Mouse (Mus musculus): ENCODE data around the gene Gm11213. TPM values are rescaled to one million over a fixed set of nuclear protein-coding genes. Genes with fewer than 3 reads are reported as not detected.

Gm11213 gene
- polyA plus RNA-seq (2017; shearing (Covaris generic)), result not detected

- no peak for ATAC-seq
These were observed at the start of gene Gm11213 for GRCm38 (mm10) chr4:63604945-63605344. TSS of gene Gm11213 (minus strand) at chr4:63605261.

DNA sequence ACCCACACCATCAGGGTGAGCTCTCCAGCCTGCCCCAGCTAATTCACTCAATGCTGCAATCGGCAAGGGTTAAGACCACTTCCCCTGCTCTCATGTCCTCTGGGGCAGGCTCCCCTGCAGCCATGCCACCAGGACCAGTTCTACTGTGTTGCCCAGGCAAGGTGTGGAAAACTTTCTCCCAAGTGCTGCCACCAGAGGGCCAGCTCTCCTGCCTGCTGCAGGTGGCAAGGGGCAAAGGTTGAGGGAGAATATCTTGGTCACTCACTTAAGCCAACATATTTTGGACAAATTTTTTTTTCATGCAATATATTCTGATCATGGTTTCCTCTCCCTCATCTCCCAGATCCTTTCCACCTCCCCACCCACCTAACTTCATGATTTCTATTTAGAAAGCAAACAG is 49.3 kb upstream of the Gm11213 start:
- ATAC-seq, result no peak

DNA sequence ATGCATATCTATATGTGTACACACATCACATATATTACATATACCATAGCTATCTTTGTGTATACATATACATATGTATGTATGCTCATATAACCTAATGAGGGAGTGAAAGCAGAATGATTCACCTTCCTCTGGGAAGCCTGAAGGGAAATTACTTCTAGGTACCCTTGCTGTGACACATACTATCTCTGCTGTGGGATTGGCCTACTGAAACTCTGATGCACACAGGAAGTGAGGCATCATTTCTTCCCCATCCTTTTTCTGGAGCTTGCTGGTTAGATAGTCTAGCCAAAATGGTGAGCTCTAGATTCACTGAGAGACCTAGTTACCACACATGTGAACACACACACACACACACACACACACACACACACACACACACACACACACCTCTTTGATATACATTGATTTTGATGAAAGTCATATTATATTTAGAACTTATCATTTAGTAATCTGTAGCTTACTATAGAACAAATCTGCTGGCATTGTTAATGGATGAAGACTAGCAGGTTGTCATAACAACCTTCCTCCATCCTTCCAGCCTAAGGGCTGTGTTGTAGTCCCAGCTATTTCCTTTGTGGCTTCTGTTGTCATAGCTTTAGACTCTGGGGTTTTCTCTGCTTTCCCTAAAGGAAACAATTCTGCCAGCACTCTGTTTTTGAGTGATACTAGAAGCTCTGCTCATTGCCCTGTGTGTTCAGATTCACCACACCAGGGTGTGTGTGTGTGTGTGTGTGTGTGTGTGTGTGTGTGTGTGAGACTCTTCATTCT is 39.1 kb upstream of the Gm11213 start:
- peak; percentile 46 for ATAC-seq

- peak; percentile 32 for ATAC-seq
These were observed 34.8 kb upstream of the Gm11213 start for GRCm38 (mm10) chr4:63639842-63640241.

DNA sequence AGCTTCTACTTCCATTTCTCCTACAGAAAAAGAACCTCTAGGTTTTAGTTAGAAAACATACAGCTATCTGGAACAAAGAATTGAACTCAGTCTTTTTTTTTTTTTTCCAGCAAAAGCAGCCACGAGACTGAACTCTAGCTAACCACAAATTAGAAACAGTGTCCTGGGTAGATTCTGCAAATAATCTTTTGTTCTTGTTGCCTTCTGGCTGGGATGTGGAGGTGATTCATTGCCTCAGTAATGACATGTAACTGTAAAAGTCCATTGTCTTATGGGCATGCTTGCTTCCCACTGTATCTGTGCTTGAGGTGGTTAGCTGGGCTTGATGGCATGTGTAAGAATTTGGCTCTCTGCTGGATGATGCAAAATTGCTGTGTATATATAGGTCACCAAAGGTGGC is 33.5 kb upstream of the Gm11213 start:
- no peak for ATAC-seq

- no peak for ATAC-seq
These were observed 28.1 kb upstream of the Gm11213 start for GRCm38 (mm10) chr4:63633181-63633580.

DNA sequence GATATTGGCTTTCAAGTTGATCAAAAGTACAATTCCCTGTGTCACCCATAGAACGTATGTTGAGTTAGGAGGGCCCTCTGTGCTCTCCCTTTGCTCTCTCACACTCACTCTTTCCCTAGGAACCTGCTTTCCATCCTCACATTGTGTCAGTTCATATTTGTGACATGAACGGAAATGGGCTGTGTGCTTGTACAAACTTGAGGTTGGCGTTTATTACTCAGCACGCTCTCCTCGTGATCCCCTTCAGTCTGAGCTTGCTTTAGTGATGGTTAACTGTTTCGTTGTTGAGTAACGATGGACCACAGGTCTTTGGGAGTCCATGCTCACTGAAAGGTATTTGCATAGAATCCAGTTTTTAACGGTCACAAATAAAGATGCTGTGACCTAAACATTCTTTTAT is 22.1 kb upstream of the Gm11213 start:
- ATAC-seq, result peak; percentile 63

DNA sequence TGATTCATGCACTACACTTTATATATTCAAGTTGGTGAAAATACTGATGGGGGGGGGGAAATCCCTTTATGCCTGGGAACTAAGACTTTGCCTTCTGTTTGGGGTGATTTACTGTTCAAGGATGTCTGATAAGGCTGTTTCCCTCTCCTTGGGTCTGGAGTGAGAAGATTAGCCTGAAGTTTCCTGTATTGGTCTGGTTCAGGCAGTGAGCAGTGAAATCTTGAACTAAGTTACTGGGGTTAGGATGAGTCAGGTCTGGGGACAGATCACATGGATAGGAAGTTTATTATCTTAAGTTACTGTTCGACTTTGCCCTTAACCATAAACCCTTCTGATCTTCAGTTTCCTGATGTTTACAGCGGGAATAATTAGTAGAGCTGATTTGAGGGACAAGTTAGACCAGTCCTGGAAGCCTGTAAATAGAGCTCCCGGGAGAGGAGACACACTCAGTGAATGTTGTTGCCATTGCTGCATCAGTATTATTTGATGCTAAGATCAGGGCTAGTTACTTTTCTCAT is 20.6 kb upstream of the Gm11213 start:
- ATAC-seq, result no peak

DNA sequence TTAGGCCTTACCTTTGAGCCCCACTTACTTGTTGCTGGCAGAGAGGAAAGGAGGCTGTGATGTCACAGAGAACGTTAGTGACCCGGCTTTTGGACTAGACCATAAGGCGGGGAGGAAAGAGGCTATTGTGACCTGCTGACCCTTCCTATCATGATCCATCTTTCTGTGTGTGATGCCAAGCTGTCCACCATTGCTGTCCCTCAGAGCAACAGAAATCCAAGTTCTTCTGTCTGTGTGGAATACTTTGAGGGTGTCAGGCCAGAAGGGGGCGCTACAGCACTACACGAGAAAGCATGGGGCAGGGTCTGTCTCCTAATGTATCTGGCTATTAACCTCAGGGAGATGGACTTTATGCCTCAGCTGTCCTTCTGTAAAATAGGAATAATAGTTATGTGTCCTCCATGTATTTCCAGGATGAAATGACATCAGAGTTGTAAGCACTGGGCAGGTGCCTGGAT is 17.3 kb upstream of the Gm11213 start, which contains the start of gene Tex48:
Tex48 (minus strand) TSS at position 51 of the 458 bp plus-strand sequence.
- ATAC-seq, result no peak

GRCm38 (mm10) chr4:63621861-63622260 is 16.8 kb upstream of the Gm11213 start:
- ATAC-seq, result no peak

- no peak for ATAC-seq
These were observed 3.3 kb upstream of the Gm11213 start for GRCm38 (mm10) chr4:63608391-63608790.

GRCm38 (mm10) chr4:63605968-63606367 is 907 bp upstream of the Gm11213 start:
- ATAC-seq, result no peak

GRCm38 (mm10) chr4:63605545-63605944 is 484 bp upstream of the Gm11213 start:
- ATAC-seq, result no peak

DNA sequence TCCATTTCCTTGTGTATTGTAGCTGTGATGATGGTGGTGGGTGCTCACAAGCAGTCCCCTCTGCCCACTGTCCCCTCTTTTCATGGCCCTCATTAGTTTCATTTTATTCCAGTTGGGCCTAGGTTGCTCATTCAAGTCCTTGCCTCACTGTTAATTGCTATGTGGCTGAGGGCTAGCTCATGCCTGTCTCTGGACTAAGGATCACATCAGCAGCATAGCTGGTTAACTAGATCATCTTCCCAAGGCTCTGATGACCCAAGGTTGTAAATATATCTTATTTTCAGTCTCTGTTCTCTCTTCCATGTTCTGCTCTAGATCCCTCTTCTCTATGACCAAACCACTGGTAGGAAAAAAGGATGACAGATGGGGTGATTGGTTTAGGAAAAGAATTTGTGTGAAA is 3.8 kb downstream of the Gm11213 start:
- ATAC-seq, result no peak

DNA sequence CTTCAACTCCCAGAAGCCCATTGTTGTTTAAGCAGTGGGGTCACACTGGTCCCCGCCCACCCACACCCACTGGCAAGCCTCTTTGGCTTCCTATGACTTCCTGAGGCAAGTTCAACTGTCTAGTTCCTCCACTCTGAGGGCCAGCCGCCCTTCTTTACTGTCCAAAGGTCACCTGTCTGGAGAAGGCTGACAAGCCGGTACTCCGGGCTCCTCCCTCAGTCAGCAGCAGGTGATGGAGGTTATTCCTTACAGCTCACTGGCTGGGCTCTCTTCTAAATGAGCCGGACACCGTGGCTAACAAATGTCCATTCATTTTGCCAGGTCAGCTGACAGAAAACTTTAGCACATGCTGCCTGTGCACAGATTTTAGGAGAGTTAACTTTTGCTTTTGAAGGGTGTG is 4.3 kb downstream of the Gm11213 start:
- ATAC-seq, result no peak

- no peak for ATAC-seq
These were observed 9.1 kb downstream of the Gm11213 start for GRCm38 (mm10) chr4:63596010-63596409.

DNA sequence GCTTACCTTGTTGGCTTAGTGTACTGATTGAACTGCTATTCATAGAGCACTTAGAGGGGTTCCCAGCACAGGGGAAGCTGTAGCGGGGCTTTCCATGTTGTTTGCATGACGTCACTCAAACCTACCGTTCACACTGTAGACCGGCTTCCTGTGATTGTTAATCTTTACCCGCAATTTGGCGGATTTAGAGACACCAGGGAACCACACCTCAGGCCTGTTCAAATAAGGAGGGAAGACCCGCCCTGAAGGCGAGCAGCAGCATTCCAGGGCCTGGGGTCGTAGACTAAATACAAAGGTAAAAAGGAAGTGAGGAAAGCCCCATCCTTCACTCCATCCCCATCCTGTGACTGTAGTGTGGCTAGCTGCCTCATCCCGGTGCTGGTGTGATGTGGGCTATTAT is 9.8 kb downstream of the Gm11213 start:
- ATAC-seq, result peak; percentile 86

DNA sequence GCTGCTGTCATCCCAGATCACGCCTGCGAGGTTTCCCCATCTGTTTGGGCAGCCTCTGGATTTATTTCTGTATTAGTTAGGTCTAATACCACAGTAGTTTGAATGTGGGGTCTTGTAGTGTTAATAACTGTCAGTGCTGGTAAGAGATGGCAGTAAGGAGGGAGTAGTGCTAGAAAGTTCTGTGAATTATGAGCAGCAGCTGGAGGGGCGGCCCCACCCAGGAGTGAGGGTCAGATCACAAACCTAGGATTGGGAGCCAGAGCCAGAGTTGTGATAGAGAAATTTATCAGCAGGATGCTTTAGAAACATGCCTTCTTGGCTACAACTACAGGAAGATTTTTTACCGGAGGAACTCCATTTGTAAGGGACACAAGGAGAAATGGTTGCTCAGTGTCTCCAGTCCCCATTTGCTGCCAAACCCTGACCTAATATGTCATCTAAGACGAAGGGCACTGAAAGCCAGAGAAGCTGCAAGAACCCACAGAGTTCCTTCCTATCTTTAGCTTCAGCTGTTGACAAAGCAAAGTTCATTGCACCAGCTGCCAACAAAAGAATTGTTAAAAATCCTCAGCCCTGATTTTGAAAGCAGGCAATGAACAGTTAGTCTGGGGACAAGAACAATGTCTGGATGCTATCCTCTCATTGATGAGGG is 10.5 kb downstream of the Gm11213 start:
- ATAC-seq, result no peak

DNA sequence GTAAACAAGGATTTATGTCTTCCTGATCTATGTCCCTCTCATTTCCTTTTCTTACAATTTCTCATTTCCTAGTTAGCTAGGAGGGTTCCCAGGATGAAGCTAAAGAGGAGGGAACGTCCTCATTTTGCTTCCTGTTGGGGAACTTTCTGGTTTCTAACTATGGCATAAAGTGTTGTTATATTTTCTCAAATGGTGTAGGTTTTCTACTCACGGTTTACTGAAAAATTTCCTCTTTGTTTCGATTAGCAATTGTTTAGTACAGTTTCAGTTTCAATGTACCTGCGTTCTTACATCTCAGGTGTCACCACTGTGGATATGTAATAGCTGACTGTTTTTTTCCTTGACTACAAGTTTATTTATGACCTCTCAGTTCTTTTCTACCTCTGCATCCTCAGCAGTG is 14.5 kb downstream of the Gm11213 start:
- ATAC-seq, result peak; percentile 44

GRCm38 (mm10) chr4:63589987-63590386 is 15.1 kb downstream of the Gm11213 start:
- no peak for ATAC-seq

DNA sequence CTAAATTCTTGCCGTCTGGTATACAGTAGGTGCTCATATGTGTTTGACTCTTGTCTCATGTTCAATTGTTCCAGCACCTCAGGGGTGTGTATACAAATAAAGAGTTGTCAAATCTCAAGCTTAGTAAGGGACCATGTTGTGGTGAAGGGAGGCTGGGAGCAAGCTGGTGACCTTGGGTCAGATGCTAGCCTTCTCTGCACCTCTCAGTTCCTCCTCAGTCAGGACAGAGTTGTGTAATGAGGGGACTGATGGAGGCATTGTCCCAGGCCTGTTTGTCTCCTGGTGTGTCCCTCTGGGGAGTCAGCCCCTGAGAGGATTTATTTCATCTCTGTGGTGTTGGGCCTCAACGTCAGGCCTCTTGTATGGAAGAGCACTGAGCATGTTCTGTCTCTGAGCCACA is 18.8 kb downstream of the Gm11213 start:
- ATAC-seq, result no peak

- ATAC-seq, result no peak
These were observed 19.8 kb downstream of the Gm11213 start for GRCm38 (mm10) chr4:63585216-63585615.

GRCm38 (mm10) chr4:63582580-63582979 is 22.5 kb downstream of the Gm11213 start:
- ATAC-seq, result no peak

DNA sequence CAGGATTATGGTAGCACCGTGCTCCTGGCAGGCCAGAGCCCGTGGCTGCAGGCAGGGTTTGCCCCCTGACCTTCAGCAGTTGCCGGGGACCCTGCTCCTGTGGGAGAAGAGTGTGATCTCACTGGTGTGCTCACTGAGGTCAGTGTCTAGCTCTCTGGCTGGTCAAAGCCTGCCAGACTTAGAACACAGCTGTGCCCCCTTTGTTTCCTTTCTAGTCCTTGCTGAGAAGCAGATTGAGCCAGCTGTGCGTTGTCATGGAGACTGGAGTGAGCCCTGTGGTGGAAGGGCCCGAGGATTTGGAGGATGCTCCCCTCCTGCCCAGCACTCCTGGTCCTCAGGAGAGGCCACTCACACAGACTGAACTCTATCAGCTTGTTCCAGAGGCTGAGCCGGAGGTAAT is 25.0 kb downstream of the Gm11213 start:
- no peak for ATAC-seq
